Comparison of ENCODE assay signal across 29 mouse cellular contexts in genomic region chr1:133121246-133121645, GRCm38 (mm10). TPM values are rescaled to one million over a fixed set of nuclear protein-coding genes. Genes with fewer than 3 reads are reported as not detected.
DNase-seq lines count a peak whose midpoint lies in the region; ATAC-seq and TF ChIP-seq lines count a peak whose summit lies in the region.
"Had no signal": no experiment of that assay in that cellular context is flagged by ENCODE, and none has a peak within 500 bp of the region (broad histone marks: within the 10 kb centered on the region; RNA-seq: fewer than 3 reads in every experiment).

No protein-coding gene starts in this region.

- no peak for TF ChIP-seq EP300 in liver, postnatal 0 days (IDR thresholded peaks at IDR 0.05; ENCODE audit: low read depth)

- H3K27ac ChIP-seq in intestine, embryonic 14.5 days (ENCODE audit: low read depth) = peak overlapping the region; percentile 72; the same call in 1 of the 2 replicates
- no peak overlapping the region for H3K27ac ChIP-seq in intestine, embryonic 15.5 days
- peak overlapping the region; percentile 82 for H3K27ac ChIP-seq in liver, postnatal 0 days (ENCODE audit: low read depth)
- H3K27ac ChIP-seq in liver, embryonic 11.5 days (ENCODE audit: low read depth, low read length) = no peak overlapping the region
- H3K27ac ChIP-seq: embryonic facial prominence, embryonic 12.5 days; embryonic facial prominence, embryonic 15.5 days; gastrocnemius, adult 2 months; heart, embryonic 13.5 days; hindbrain, embryonic 14.5 days; hindbrain, postnatal 0 days had no signal

- ATAC-seq in intestine, embryonic 14.5 days (replicated peaks; ENCODE audit: low FRiP score, low TSS enrichment, low read depth) = no peak
- no peak for ATAC-seq in intestine, embryonic 15.5 days
- no peak; the same call in 1 of the 2 replicates for ATAC-seq in liver, postnatal 0 days
- ATAC-seq in liver, embryonic 11.5 days (replicated peaks; ENCODE audit: low FRiP score) = no peak
- ATAC-seq: forebrain, embryonic 14.5 days; forebrain, postnatal 0 days; hindbrain, postnatal 0 days; inflammation-experienced regulatory T-cells, adult 6 months; Patski had no signal

- H3K9ac ChIP-seq in intestine, embryonic 14.5 days (ENCODE audit: low read length) = no peak overlapping the region
- no peak overlapping the region for H3K9ac ChIP-seq in intestine, embryonic 15.5 days
- H3K9ac ChIP-seq in liver, postnatal 0 days (replicated peaks) = no peak overlapping the region
- H3K9ac ChIP-seq in liver, embryonic 11.5 days (ENCODE audit: low read depth, low read length) = no peak overlapping the region
- H3K9ac ChIP-seq: embryonic facial prominence, embryonic 12.5 days; embryonic facial prominence, embryonic 15.5 days; forebrain, postnatal 0 days; heart, embryonic 13.5 days; hindbrain, embryonic 14.5 days had no signal

- DNase-seq in adrenal gland, adult 2 months = peak; percentile 44
- DNase-seq in adrenal gland, adult 18-20 months (ENCODE audit: low spot score in 2 of 2) = no peak
- DNase-seq in intestine, embryonic 14.5 days (ENCODE audit: low spot score) = no peak
- DNase-seq in liver, postnatal 0 days = no peak
- DNase-seq in liver, embryonic 11.5 days (ENCODE audit: low spot score) = no peak
- no peak for DNase-seq in thymus, postnatal 10 days (ENCODE audit: low spot score in 2 of 2)
- DNase-seq: adrenal gland, postnatal 14 days; B cell, adult 2 months; cerebellum, adult 11 months; cerebellum, adult 2 months; cerebellum, adult 9-11 months; cerebellum, postnatal 25 days; forebrain, postnatal 0 days; gastrocnemius, adult 2 months; gastrocnemius, postnatal 14 days; heart, adult 11 months; heart, postnatal 14 days; heart, postnatal 4 days had no signal

- no peaks in the 10 kb centered on the region for H3K27me3 ChIP-seq in intestine, embryonic 14.5 days (replicated peaks; ENCODE audit: control insufficient read depth, insufficient read depth, low read length)
- H3K27me3 ChIP-seq in intestine, embryonic 15.5 days (replicated peaks) = no peaks in the 10 kb centered on the region
- H3K27me3 ChIP-seq in liver, postnatal 0 days (ENCODE audit: insufficient read depth, low read length) = no peaks in the 10 kb centered on the region
- no peaks in the 10 kb centered on the region for H3K27me3 ChIP-seq in liver, embryonic 11.5 days (replicated peaks; ENCODE audit: control insufficient read depth, insufficient read depth, low read length)
- H3K27me3 ChIP-seq: CH12.LX; embryonic facial prominence, embryonic 12.5 days; embryonic facial prominence, embryonic 15.5 days; heart, embryonic 13.5 days; Patski had no signal

- WGBS in intestine, embryonic 14.5 days = 47% methylated on average over 6 of the region's 6 CpGs
- WGBS in intestine, embryonic 15.5 days = 54% methylated on average over 6 of the region's 6 CpGs
- WGBS in liver, postnatal 0 days (ENCODE audit: insufficient replicate concordance) = 49% methylated on average over 6 of the region's 6 CpGs
- 57% methylated on average over 6 of the region's 6 CpGs for WGBS in liver, embryonic 11.5 days

- H3K36me3 ChIP-seq in intestine, embryonic 14.5 days (ENCODE audit: control insufficient read depth, insufficient read depth, low read length) = no peaks in the 10 kb centered on the region
- no peaks in the 10 kb centered on the region for H3K36me3 ChIP-seq in intestine, embryonic 15.5 days
- H3K36me3 ChIP-seq in liver, postnatal 0 days (replicated peaks; ENCODE audit: insufficient read depth, low read length) = no peaks in the 10 kb centered on the region
- H3K36me3 ChIP-seq in liver, embryonic 11.5 days (ENCODE audit: control insufficient read depth, insufficient read depth, low read length) = no peaks in the 10 kb centered on the region
- H3K36me3 ChIP-seq: embryonic facial prominence, embryonic 12.5 days; embryonic facial prominence, embryonic 15.5 days; G1E; heart, embryonic 13.5 days had no signal

- TF ChIP-seq CTCF in liver, postnatal 0 days (IDR thresholded peaks at IDR 0.05; ENCODE audit: low read depth) = no peak

- H3K4me2 ChIP-seq in intestine, embryonic 14.5 days (ENCODE audit: low read length) = no peak overlapping the region
- H3K4me2 ChIP-seq in intestine, embryonic 15.5 days (replicated peaks) = no peak overlapping the region
- no peak overlapping the region for H3K4me2 ChIP-seq in liver, postnatal 0 days (ENCODE audit: low read depth, low read length)
- H3K4me2 ChIP-seq in liver, embryonic 11.5 days = no peak overlapping the region
- H3K4me2 ChIP-seq: embryonic facial prominence, embryonic 12.5 days; embryonic facial prominence, embryonic 15.5 days; heart, embryonic 13.5 days; hindbrain, embryonic 14.5 days had no signal

- no peaks in the 10 kb centered on the region; the same call in 1 of the 2 replicates for H3K9me3 ChIP-seq in intestine, embryonic 14.5 days (ENCODE audit: control insufficient read depth, low read length)
- no peaks in the 10 kb centered on the region for H3K9me3 ChIP-seq in intestine, embryonic 15.5 days
- no peaks in the 10 kb centered on the region for H3K9me3 ChIP-seq in liver, postnatal 0 days (ENCODE audit: low read length)
- H3K9me3 ChIP-seq in liver, embryonic 11.5 days (ENCODE audit: control insufficient read depth, low read length) = no peaks in the 10 kb centered on the region
- H3K9me3 ChIP-seq: embryonic facial prominence, embryonic 12.5 days; embryonic facial prominence, embryonic 15.5 days; G1E; heart, embryonic 13.5 days had no signal

- H3K4me1 ChIP-seq in intestine, embryonic 14.5 days (replicated peaks; ENCODE audit: control insufficient read depth, insufficient read depth, low read length) = peaks cover 23% of the 10 kb centered on the region
- H3K4me1 ChIP-seq in intestine, embryonic 15.5 days (replicated peaks) = peaks cover 22% of the 10 kb centered on the region
- peaks cover 38% of the 10 kb centered on the region for H3K4me1 ChIP-seq in liver, postnatal 0 days (ENCODE audit: insufficient read depth)
- H3K4me1 ChIP-seq in liver, embryonic 11.5 days (replicated peaks; ENCODE audit: control insufficient read depth, insufficient read depth, low read length) = peaks cover 15% of the 10 kb centered on the region

- no peak overlapping the region for H3K4me3 ChIP-seq in intestine, embryonic 14.5 days (ENCODE audit: low read depth, low read length)
- no peak overlapping the region for H3K4me3 ChIP-seq in intestine, embryonic 15.5 days (replicated peaks)
- no peak overlapping the region for H3K4me3 ChIP-seq in liver, postnatal 0 days (ENCODE audit: low read depth, low read length)
- H3K4me3 ChIP-seq in liver, embryonic 11.5 days (ENCODE audit: low read depth, low read length) = no peak overlapping the region
- H3K4me3 ChIP-seq: embryonic facial prominence, embryonic 12.5 days; embryonic facial prominence, embryonic 15.5 days; gastrocnemius, adult 2 months; heart, embryonic 13.5 days had no signal

RNA-seq across cellular contexts. Expression of gene Ppp1r15b, which starts 9.7 kb away (rescaled TPM):
- total RNA-seq in adrenal gland, adult 2 months (2021) = 10 to 100 TPM; 89.6 to 90.2 TPM
- polyA plus RNA-seq in adrenal gland, adult 2 months (2012; rRNA removed) = 34.1 and 40.4 TPM in 2 replicates
- 100 to 1,000 TPM in 1 of 2 experiments, 10 to 100 TPM in 1; 95.7 to 103 TPM for total RNA-seq in adrenal gland, adult 18-20 months (2021)
- 50.6 and 54.4 TPM in 2 replicates for polyA plus RNA-seq in intestine, embryonic 14.5 days (2014; fragmentation: Nextera tagmentation; extraction: Ambion mirVana)
- polyA plus RNA-seq in intestine, embryonic 15.5 days (2015; fragmentation: Nextera tagmentation; extraction: Ambion mirVana) = 46.7 and 46.9 TPM in 2 replicates
- polyA plus RNA-seq in liver, postnatal 0 days (2015; fragmentation: Nextera tagmentation; extraction: Ambion mirVana) = 24.3 and 27.0 TPM in 2 replicates
- 89.0 and 95.4 TPM in 2 replicates for polyA plus RNA-seq in liver, embryonic 11.5 days (2014; fragmentation: Nextera tagmentation; extraction: Ambion mirVana)

RNA-seq across cellular contexts. Expression of gene Plekha6, which starts 42.8 kb away (rescaled TPM):
- total RNA-seq in adrenal gland, adult 2 months (2021) = 10 to 100 TPM; 10.3 to 22.6 TPM
- polyA plus RNA-seq in adrenal gland, adult 2 months (2012; rRNA removed) = 16.9 and 22.5 TPM in 2 replicates
- total RNA-seq in adrenal gland, adult 18-20 months (2021) = 10 to 100 TPM in 1 of 2 experiments, 1 to 10 TPM in 1; 9.0 to 17.9 TPM
- polyA plus RNA-seq in intestine, embryonic 14.5 days (2014; fragmentation: Nextera tagmentation; extraction: Ambion mirVana) = 15.9 TPM in 2 replicates
- 13.7 and 15.3 TPM in 2 replicates for polyA plus RNA-seq in intestine, embryonic 15.5 days (2015; fragmentation: Nextera tagmentation; extraction: Ambion mirVana)
- polyA plus RNA-seq in liver, postnatal 0 days (2015; fragmentation: Nextera tagmentation; extraction: Ambion mirVana) = 3.8 and 4.0 TPM in 2 replicates
- polyA plus RNA-seq in liver, embryonic 11.5 days (2014; fragmentation: Nextera tagmentation; extraction: Ambion mirVana) = 4.1 and 4.3 TPM in 2 replicates
- total RNA-seq: CH12.LX had no signal

Comparison
In these comparisons a context has a peak if more than half of its experiments do, and no peak if none do; other contexts are left out.
1. H3K27ac ChIP-seq: peak in intestine, embryonic 14.5 days (single experiment) and liver, postnatal 0 days (single experiment); none in intestine, embryonic 15.5 days (single experiment) and liver, embryonic 11.5 days (single experiment).